Mouse (Mus musculus) central nervous system, embryonic 18 days (tissue): ENCODE results near the gene Cd9. TPM values are rescaled to one million over a fixed set of nuclear protein-coding genes. Genes with fewer than 3 reads are reported as not detected.

Source experiments
- polyA plus RNA-seq: library from polyadenylated mRNA; depleted of rRNA; stranded (reverse); fragments of >200 nt; gene quantifications from 2 replicates; pipeline ENCODE4 v1.2.3, GENCODE M21; 2012; rRNA removed

Cd9 gene
- polyA plus RNA-seq, result 82.0 and 93.0 TPM in 2 replicates

GRCm38 (mm10) chr6:125494092-125494871, at the start of gene Cd9:
TSS of gene Cd9 (minus strand) at chr6:125494791.

Other genes starting within 250 kb of the Cd9 start
- gene Tuba3a, start 208.7 kb downstream of the Cd9 start, polyA plus RNA-seq, result not detected in 2 replicates
- 10.4 and 11.4 TPM in 2 replicates for gene Ltbr, start 180.9 kb downstream of the Cd9 start, polyA plus RNA-seq
- 1.2 and 1.8 TPM in 2 replicates for gene Scnn1a, start 174.1 kb downstream of the Cd9 start, polyA plus RNA-seq
- gene Tnfrsf1a, start 145.4 kb downstream of the Cd9 start, polyA plus RNA-seq, result 14.9 and 15.3 TPM in 2 replicates
- gene Plekhg6, start 114.0 kb downstream of the Cd9 start, polyA plus RNA-seq, result 0.29 and 0.39 TPM in 2 replicates
- 17.2 and 23.8 TPM in 2 replicates for gene Vwf, start 52.0 kb upstream of the Cd9 start, polyA plus RNA-seq
- gene Ano2, start 195.6 kb upstream of the Cd9 start, polyA plus RNA-seq, result 0.38 and 0.57 TPM in 2 replicates